In the genomic region with DNA sequence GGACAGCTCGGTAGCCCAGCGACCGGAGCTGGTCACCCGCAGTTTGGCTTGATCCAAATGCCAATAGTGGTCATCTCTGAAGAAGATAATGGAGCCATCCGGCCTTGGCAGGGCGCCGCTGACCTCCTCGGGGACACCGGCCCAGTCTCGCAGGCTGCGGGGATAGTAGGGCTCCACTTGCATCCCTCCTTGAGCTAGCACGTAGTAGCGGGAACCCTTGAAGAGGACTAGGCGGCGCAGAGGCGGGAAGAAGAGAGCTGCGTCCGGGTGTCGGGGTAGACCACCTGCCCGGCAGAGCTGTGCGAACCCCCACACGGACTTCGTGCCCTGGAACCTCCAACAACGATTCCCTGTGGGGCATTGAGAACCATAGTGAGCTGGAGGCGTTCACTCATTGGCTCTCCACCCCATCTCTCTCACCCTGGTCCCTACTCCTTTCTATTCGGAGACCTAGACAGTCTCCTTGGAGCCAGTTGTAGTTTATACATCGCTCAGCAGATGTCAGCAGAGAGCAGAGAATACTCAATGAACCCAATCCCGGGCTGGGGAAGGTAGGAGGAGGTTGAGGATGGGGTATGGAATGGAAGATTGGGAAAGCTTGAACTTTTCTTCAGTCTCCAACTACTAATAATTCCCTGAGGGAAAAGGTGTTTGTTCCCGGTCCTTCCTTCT, we compare ENCODE assay signal across 7 mouse cellular contexts. TPM values are rescaled to one million over a fixed set of nuclear protein-coding genes. Genes with fewer than 3 reads are reported as not detected.
DNase-seq lines count a peak whose midpoint lies in the region; ATAC-seq and TF ChIP-seq lines count a peak whose summit lies in the region.

No protein-coding gene starts in this region.

- WGBS in hindbrain, postnatal 0 days: 12% methylated on average over 29 of the region's 29 CpGs

- H3K4me2 ChIP-seq in hindbrain, postnatal 0 days (ENCODE audit: low read depth, low read length): peak overlapping the region; percentile 55

- peak; percentile 73 to 94 for DNase-seq in adrenal gland, adult (ENCODE audit: inconsistent age in 2 of 2, low spot score in 1 of 2)
- DNase-seq in cerebellum, adult 9-11 months: peak; percentile 81
- DNase-seq in frontal cortex, postnatal 36 days (ENCODE audit: low spot score in 2 of 2): peak; percentile 78 to 84
- DNase-seq in hindbrain, postnatal 0 days (ENCODE audit: low spot score): peak; percentile 88
- peak; percentile 60 to 86 for DNase-seq in layer of hippocampus, postnatal 25 days (ENCODE audit: extremely low spot score in 1 of 2, low spot score in 1 of 2)
- DNase-seq in lung, postnatal 25 days (ENCODE audit: low spot score): peak; percentile 80
- peak; percentile 50 for DNase-seq in retina, adult 2 months (ENCODE audit: low read depth, low spot score)

- peak; percentile 56 for ATAC-seq in hindbrain, postnatal 0 days

- peaks cover 26% of the 10 kb centered on the region for H3K27me3 ChIP-seq in hindbrain, postnatal 0 days (ENCODE audit: insufficient read depth, low read length)

- no peak overlapping the region for H3K27ac ChIP-seq in hindbrain, postnatal 0 days

- H3K4me1 ChIP-seq in hindbrain, postnatal 0 days (ENCODE audit: insufficient read depth, low read length): 0 out of 2 replicates have a peak, but pooled peaks cover 3% of the 10 kb centered on the region

- no peak overlapping the region for H3K9ac ChIP-seq in hindbrain, postnatal 0 days (replicated peaks; ENCODE audit: low read length)

- no peaks in the 10 kb centered on the region for H3K9me3 ChIP-seq in hindbrain, postnatal 0 days (ENCODE audit: low read length)

- peak overlapping the region; percentile 23 for H3K4me3 ChIP-seq in hindbrain, postnatal 0 days (ENCODE audit: low read length)

- no peaks in the 10 kb centered on the region for H3K36me3 ChIP-seq in hindbrain, postnatal 0 days (ENCODE audit: insufficient read depth, low read length)

- peak; percentile 82 for TF ChIP-seq CTCF in hindbrain, postnatal 0 days (IDR thresholded peaks at IDR 0.05; ENCODE audit: low read depth)

RNA-seq across cellular contexts. Expression of a gene that starts 5.3 kb away (rescaled TPM):
- 0.37 and 4.8 TPM in 2 replicates for total RNA-seq in hindbrain, postnatal 0 days (2014; rRNA removed)
- 0.65 and 1.4 TPM in 2 replicates for polyA plus RNA-seq in hindbrain, postnatal 0 days (2015; fragmentation: Nextera tagmentation; extraction: Ambion mirVana)
- total RNA-seq in layer of hippocampus, postnatal 25 days (2021): not detected

RNA-seq across cellular contexts. Expression of a gene that starts 13.5 kb away (rescaled TPM):
- total RNA-seq in hindbrain, postnatal 0 days (2014; rRNA removed): 0.14 and 1.0 TPM in 2 replicates
- polyA plus RNA-seq in hindbrain, postnatal 0 days (2015; fragmentation: Nextera tagmentation; extraction: Ambion mirVana): 0.69 and 1.4 TPM in 2 replicates
- total RNA-seq in layer of hippocampus, postnatal 25 days (2021): under 1 TPM; 0.20 to 0.26 TPM

RNA-seq across cellular contexts. Expression of a gene that starts 20.1 kb away (rescaled TPM):
- total RNA-seq in hindbrain, postnatal 0 days (2014; rRNA removed): 8.7 and 9.1 TPM in 2 replicates
- polyA plus RNA-seq in hindbrain, postnatal 0 days (2015; fragmentation: Nextera tagmentation; extraction: Ambion mirVana): 2.4 and 2.6 TPM in 2 replicates
- 1 to 10 TPM; 2.8 to 3.4 TPM for total RNA-seq in layer of hippocampus, postnatal 25 days (2021)

RNA-seq across cellular contexts. Expression of a gene that starts 30.2 kb away (rescaled TPM):
- 14.4 and 22.3 TPM in 2 replicates for total RNA-seq in hindbrain, postnatal 0 days (2014; rRNA removed)
- 13.2 and 13.6 TPM in 2 replicates for polyA plus RNA-seq in hindbrain, postnatal 0 days (2015; fragmentation: Nextera tagmentation; extraction: Ambion mirVana)
- 10 to 100 TPM; 61.7 to 80.3 TPM for total RNA-seq in layer of hippocampus, postnatal 25 days (2021)

RNA-seq across cellular contexts. Expression of a gene that starts 33.8 kb away (rescaled TPM):
- total RNA-seq in hindbrain, postnatal 0 days (2014; rRNA removed): 122 and 128 TPM in 2 replicates
- 42.2 and 44.6 TPM in 2 replicates for polyA plus RNA-seq in hindbrain, postnatal 0 days (2015; fragmentation: Nextera tagmentation; extraction: Ambion mirVana)
- total RNA-seq in layer of hippocampus, postnatal 25 days (2021): 100 to 1,000 TPM; 222 to 242 TPM
